Mouse (Mus musculus): ENCODE measurements around the gene Actr6.
"Not testable (repeated sequence)": the region's sequence is repeated elsewhere in the genome, so short reads cannot be mapped to it uniquely, and the experiment has no call there.

Gene Actr6

GRCm38 (mm10) chr10:89737887-89738286 is 5.8 kb upstream of the Actr6 start:
- no peak for DNase-seq (ENCODE audit: low spot score)

GRCm38 (mm10) chr10:89737092-89737491 is 5.0 kb upstream of the Actr6 start:
- DNase-seq (ENCODE audit: low spot score), result no peak

- no peak for DNase-seq (ENCODE audit: low spot score)
Measured at GRCm38 (mm10) chr10:89731341-89731740, 754 bp downstream of the Actr6 start.

DNA sequence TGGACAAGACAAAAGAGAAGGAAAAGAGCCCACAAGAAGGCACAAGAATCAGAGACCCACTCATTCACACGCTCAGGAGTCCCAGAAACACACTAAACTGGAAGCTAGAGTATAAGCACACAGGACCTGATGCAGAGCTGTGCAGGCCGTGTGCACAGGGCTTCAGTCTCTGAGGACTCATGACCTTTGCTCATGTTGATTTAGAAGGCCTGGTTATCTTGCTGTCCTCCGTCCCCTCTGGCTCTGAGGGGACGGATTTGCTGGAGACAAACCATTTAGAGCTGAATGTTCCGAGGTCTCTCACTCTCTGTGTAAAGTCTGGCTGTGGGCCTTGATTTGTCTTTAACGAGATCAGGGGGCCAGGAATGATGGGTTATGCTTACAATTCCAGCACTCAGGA is 1.7 kb downstream of the Actr6 start:
- DNase-seq (ENCODE audit: low spot score), result no peak

DNA sequence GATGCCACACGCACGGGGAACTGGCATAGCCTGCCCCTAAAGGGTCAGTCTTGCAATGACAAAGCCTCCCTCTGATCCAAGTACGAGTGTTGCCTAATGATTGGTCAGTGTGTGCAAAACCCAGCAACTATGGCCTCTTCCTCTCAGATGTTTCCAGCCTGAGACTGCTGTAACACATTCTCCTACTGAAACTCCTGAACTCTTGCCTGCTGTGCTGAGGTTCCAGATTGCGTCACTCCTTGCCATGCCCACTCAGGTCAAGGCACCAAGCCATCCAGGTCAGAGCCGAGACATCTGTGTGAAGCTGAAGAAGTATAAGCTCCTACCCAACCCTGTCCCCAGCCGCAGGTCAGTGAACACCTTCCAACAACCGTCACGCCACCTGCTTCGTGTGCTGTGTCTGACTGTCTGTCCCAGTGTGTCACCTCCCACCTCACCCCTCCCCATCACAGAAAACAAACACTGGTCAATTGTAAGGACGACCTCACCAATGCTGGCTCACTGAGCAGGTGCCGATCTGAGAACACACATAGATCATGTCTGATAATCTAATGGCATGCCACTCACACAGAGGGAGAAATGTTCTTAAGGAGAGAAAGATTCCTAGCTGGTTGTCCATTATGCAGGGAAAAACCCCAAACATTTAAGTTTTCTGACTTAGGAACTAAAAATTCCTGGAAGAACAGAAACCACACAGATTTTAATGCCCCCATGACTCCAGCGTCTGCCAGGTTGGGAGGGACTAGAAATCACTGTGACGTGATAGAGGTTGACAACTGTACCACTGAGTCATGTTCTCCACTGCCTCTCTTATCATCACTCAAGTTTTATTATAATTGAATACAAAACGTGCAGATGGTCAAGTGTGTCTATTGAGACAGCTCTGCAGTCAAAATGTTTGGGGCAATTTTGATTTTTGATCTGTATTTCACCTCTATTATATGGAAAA is 9.6 kb downstream of the Actr6 start:
- DNase-seq (ENCODE audit: low spot score), result no peak

- no peak for DNase-seq (ENCODE audit: low spot score)
Measured at GRCm38 (mm10) chr10:89720796-89721195, 11.3 kb downstream of the Actr6 start.

DNA sequence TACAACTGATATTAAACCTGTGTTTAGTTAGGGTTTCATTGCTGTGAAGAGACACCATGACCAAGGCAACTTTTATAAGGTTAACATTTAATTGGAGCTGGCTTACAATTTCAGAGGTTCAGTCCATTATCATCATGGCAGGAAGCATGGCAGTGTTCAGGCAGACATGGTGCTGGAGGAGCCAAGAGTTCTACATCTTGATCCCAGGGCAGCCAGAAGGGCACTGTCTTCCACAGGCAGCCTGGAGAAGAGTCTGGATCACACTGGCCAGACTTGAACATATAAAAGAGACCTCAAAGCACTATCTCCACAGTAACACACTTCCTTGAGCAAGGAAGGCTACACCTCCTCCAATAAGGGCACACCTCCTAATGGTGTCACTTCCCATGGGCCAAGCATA is 11.8 kb downstream of the Actr6 start:
- DNase-seq (ENCODE audit: low spot score), result no peak

- no peak for DNase-seq (ENCODE audit: low spot score)
Measured at GRCm38 (mm10) chr10:89714910-89715309, 17.2 kb downstream of the Actr6 start.

- DNase-seq (ENCODE audit: low spot score), result no peak
Measured at GRCm38 (mm10) chr10:89708720-89709119, 23.4 kb downstream of the Actr6 start.

GRCm38 (mm10) chr10:89707397-89707796 is 24.7 kb downstream of the Actr6 start:
- DNase-seq (ENCODE audit: low spot score), result no peak

DNA sequence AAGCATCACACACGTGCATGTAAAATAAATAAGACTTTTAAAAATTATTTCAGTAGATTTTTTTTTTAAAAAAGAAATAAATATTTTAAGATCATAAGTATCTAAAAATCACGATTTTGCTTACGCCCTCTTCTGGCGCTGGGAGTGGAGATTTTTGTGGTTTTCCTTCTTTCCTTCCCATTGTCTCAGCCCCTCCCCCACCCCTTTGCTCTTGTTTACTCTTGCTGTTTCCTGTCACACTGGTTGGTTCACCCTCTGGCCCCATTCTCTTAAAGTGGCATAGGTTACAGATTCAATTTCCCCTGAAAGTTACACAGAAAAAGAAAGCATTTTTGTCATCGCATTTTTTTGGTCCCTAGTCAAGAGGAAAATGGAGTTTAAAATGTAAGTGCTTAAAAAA is 29.1 kb downstream of the Actr6 start:
- DNase-seq (ENCODE audit: low spot score), result no peak

- DNase-seq (ENCODE audit: low spot score), result no peak
Measured at GRCm38 (mm10) chr10:89697956-89698355, 34.1 kb downstream of the Actr6 start.

DNA sequence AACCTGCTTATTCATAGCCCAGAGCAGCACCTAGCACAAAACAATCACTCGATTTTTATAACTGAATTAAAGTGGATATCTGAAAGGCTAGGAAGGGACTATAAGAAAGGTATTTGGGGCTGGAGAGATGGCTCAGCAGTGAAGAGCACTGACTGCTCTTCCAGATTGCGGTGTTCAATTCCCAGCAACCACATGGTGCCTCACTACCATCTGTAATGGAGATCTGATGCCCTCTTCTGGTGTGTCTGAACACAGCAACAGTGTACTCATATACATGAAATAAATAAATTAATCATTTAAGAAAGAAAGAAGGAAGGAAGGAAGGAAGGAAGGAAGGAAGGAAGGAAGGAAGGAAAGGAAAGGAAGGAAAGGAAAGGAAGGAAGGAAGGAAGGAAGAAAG is 35.8 kb downstream of the Actr6 start:
- not testable (repeated sequence) for DNase-seq (ENCODE audit: low spot score)

GRCm38 (mm10) chr10:89695194-89695911 is 36.7 kb downstream of the Actr6 start:
- DNase-seq (ENCODE audit: low spot score), result no peak

GRCm38 (mm10) chr10:89690021-89690420 is 42.1 kb downstream of the Actr6 start:
- no peak for DNase-seq (ENCODE audit: low spot score)

DNA sequence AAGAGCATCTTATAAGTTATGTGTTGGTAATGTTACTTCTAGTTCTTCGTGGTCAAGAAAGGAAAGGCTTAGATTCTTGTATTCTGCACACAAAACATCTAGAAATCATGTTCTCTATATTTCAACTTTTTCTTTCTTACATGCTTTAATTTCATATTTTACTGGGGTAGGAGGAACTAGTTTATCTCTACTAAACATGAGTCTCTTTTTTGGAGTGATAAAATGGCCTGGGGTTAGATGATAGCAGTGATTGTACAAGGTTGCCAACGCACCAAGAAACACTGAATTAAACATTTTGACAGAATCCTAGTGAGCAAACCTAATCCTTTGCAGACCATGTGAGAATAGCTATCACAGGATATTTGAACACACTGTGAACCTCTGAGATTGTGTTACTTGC is 44.6 kb downstream of the Actr6 start:
- DNase-seq (ENCODE audit: low spot score), result no peak

- DNase-seq (ENCODE audit: low spot score), result peak; percentile 97
Measured at GRCm38 (mm10) chr10:89686139-89686808, 45.8 kb downstream of the Actr6 start, which contains the start of gene Scyl2. Scyl2 (minus strand) TSS chr10:89686285.

DNA sequence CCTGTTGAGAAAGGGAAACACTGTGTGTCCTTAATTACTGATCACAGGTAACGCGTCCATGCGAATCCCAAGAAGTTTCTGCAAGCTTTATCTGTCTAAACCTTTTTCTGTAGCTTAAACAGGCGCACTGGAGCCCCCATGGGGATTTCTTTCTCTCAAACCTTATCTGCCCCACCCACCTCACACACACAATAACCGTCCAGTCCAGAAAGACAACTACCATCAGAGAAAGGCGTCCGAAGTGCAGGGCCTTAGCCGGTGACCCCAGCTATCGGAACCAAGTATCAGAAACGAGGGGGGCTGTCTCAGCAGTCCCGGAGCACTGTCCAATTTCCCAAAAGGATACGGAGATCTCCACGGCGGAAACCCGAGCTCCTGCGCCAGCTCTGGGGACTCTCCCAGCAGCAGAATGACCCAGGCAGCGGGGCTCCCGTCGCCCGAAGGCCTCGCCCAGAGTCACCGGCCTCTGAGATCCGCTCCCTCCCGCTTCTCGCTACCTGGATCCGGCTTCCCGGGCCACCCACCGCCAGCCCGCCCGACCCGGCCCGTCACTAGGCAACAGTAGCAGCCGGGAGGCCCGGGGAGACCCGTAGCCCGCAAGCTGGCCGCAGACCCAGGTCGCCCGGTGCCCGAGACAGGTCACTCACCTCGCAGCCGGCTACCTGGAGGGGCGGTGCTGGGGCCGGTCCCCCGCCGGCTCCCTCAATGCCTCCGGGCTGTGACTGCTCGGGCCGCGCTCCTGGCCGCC is 46.5 kb downstream of the Actr6 start:
- no peak for DNase-seq (ENCODE audit: low spot score)

DNA sequence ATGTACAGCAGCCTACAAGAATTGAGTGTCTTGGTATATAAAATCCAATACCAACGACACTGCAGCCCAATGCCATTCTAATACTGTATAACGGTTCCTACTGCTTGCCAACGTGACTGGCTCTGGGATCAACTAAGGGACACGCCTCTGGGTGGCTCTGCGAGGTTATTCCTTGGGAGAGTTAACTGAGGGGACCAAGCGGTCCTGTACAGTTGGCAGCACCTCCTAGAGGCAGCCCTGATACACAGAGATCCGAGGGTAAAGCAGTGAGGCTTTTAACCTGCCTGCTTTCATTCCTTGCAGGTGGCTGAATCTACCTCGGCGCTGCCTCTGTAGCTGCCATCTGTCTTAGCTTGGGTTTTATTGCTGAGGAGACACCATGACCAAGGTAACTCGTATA is 49.1 kb downstream of the Actr6 start:
- DNase-seq (ENCODE audit: low spot score), result no peak

DNA sequence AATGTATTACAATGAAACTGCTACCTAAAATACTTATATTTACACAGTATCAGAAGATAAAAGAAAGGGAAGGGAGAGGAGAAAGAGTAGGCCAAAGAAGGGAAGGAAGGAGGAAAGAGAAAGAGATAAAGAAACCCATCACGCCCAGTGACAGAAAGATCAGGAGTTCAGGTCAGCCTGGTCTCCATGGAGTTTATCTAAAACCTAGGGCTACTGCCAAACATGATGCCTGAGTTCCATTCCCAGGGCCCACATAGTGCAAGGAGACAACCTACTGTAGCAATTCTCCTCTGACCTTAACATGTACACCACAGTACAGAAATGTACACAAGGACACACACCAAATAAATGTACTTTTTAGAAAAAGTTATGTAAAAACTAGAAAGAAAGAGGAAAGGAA is 49.9 kb downstream of the Actr6 start:
- DNase-seq (ENCODE audit: low spot score), result no peak

DNA sequence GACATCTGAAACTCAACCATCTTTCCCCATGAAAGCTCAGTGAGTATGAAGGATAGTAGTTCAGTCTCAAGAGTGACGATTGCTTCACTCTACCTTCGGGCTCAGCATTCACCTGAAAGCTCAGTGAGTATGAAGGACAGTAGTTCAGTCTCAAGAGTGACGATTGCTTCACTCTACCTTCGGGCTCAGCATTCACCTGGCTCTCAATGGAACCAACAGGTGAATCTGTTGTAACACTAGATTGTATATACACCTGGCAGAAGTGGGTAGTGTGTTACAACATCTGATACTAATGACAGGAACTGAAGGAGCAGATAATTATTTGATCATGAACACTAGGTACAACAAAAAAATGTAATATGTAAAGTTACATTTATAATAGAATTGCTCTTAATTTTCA is 50.4 kb downstream of the Actr6 start:
- no peak for DNase-seq (ENCODE audit: low spot score)

DNA sequence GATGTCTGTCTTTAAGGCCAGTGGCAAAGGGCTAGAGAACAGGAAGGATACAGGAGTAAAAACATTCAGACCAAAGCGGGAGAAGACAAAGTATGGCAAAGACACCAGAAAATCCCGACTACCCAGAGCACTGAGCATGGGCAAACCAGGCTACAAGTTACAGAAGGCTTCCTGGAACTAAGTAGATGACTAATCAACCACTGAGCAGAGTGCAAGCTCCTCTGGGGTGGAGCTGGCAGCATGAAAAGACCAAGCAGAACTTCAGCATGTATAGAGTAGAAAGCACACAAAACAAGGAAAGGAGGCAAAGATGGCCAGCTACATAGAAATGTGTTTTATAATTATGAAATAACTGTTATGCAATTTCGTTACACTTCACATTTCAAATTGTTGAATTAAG is 51.6 kb downstream of the Actr6 start:
- DNase-seq (ENCODE audit: low spot score), result no peak

Measured in spleen, adult 12 weeks (tissue).